Mouse (Mus musculus) C2C12 (cell line): Measurements from ENCODE around the gene Cnot6. TPM values are rescaled to one million over a fixed set of nuclear protein-coding genes. Genes with fewer than 3 reads are reported as not detected.

ENCODE experiments used
- H3K27me3 ChIP-seq: one replicate; pipeline ENCODE4 v1.6.1; 2011; ENCODE audit not compliant: control insufficient read depth, insufficient read depth, insufficient read length
- H3K36me3 ChIP-seq: one replicate; pipeline ENCODE4 v1.6.1; 2011; ENCODE audit not compliant: control insufficient read depth, insufficient read depth
- H3K4me3 ChIP-seq: one replicate; pipeline ENCODE4 v1.5.1; 2011; ENCODE audit warnings: mild to moderate bottlenecking, control low read depth; ENCODE audit not compliant: poor library complexity, insufficient read depth, severe bottlenecking
- H3K79me2 ChIP-seq: one replicate; pipeline ENCODE4 v1.6.1; 2011; ENCODE audit not compliant: control insufficient read depth, insufficient read depth
- H3K79me3 ChIP-seq: one replicate; pipeline ENCODE4 v1.6.1; 2011; ENCODE audit warnings: low read depth, control low read depth
- H3ac ChIP-seq: one replicate; pipeline ENCODE3; 2011; ENCODE audit warnings: low read depth; ENCODE audit not compliant: control insufficient read depth, insufficient read length
- CEBPB ChIP-seq: IDR thresholded peaks from one replicate; pipeline ENCODE4 v1.6.1; 2011; ENCODE audit warnings: low read depth, mild to moderate bottlenecking, control low read depth, moderate library complexity
- CTCF ChIP-seq: IDR thresholded peaks from one replicate; pipeline ENCODE4 v1.5.1; 2011; ENCODE audit not compliant: control insufficient read depth, insufficient read depth, insufficient read length
- FOSL1 ChIP-seq: IDR thresholded peaks from one replicate; pipeline ENCODE4 v1.8.0; 2011; ENCODE audit warnings: mild to moderate bottlenecking, low read length; ENCODE audit not compliant: poor library complexity, insufficient read depth, severe bottlenecking
- MAX ChIP-seq: IDR thresholded peaks from one replicate; pipeline ENCODE4 v1.6.1; 2011; ENCODE audit warnings: mild to moderate bottlenecking, control low read depth
- MYOD1 ChIP-seq: IDR thresholded peaks from one replicate; pipeline ENCODE4 v1.6.1; 2011; ENCODE audit warnings: low read depth; ENCODE audit not compliant: control insufficient read depth, insufficient read length
- MYOG ChIP-seq: IDR thresholded peaks from one replicate; pipeline ENCODE4 v1.6.1; 2011; ENCODE audit not compliant: control insufficient read depth, insufficient read length; ENCODE audit errors: extremely low read depth
- USF1 ChIP-seq: IDR thresholded peaks from one replicate; pipeline ENCODE4 v1.6.1; 2011; ENCODE audit warnings: low read depth, mild to moderate bottlenecking, control low read depth, moderate library complexity
- polyA plus RNA-seq: library from polyadenylated mRNA; unstranded; fragments of >200 nt; fragmentation: generic; extraction: Trizol; gene quantifications from one replicate; pipeline ENCODE4 v1.2.1, GENCODE M21; 2012; ENCODE audit warnings: missing spikeins

Cnot6 gene
- polyA plus RNA-seq, 1 experiment, result 20.4 TPM

- no peak for TF ChIP-seq CEBPB
- TF ChIP-seq MYOD1, result no peak
- TF ChIP-seq CTCF, result no peak
- no peak for TF ChIP-seq FOSL1
- no peak for TF ChIP-seq MYOG
- no peak for TF ChIP-seq MAX
- TF ChIP-seq USF1, result no peak
- H3ac ChIP-seq, result no peak overlapping the region
Measured at GRCm38 (mm10) chr11:49650113-49650993, 62.2 kb downstream of the Cnot6 start.

GRCm38 (mm10) chr11:49645677-49646076 lies 66.8 kb downstream of the Cnot6 start:
- no peak overlapping the region for H3K4me3 ChIP-seq
- no peak overlapping the region for H3ac ChIP-seq
- no peaks in the 10 kb centered on the region for H3K79me2 ChIP-seq
- H3K36me3 ChIP-seq, result no peaks in the 10 kb centered on the region
- no peaks in the 10 kb centered on the region for H3K79me3 ChIP-seq
- H3K27me3 ChIP-seq, result peaks cover 23% of the 10 kb centered on the region
- TF ChIP-seq CTCF, result no peak
- no peak for TF ChIP-seq FOSL1
- TF ChIP-seq USF1, result no peak

More at GRCm38 (mm10) chr11:49650113-49650993, 62.2 kb downstream of the Cnot6 start:
- Histone ChIP-seq H3K27me3 (peaks cover 12% of the 10 kb centered on the region), H3K79me2 (no peaks in the 10 kb centered on the region), H3K36me3 (no peaks in the 10 kb centered on the region), H3K79me3 (no peaks in the 10 kb centered on the region), H3K4me3 (no peak overlapping the region)

GRCm38 (mm10) chr11:49636449-49636848 lies 76.1 kb downstream of the Cnot6 start:
- Histone ChIP-seq H3K4me3 (no peak overlapping the region), H3K79me2 (no peaks in the 10 kb centered on the region), H3K27me3 (peaks cover 47% of the 10 kb centered on the region), H3ac (no peak overlapping the region), H3K36me3 (no peaks in the 10 kb centered on the region), H3K79me3 (no peaks in the 10 kb centered on the region)
- TF ChIP-seq CTCF, result no peak
- TF ChIP-seq USF1, result no peak
- no peak for TF ChIP-seq MAX
- TF ChIP-seq MYOG, result no peak
- no peak for TF ChIP-seq MYOD1
- no peak for TF ChIP-seq CEBPB
- TF ChIP-seq FOSL1, result no peak

- no peak overlapping the region for H3K4me3 ChIP-seq
- no peak overlapping the region for H3ac ChIP-seq
- no peak for TF ChIP-seq MYOG
- TF ChIP-seq CEBPB, result no peak
- TF ChIP-seq MAX, result no peak
- no peak for TF ChIP-seq FOSL1
- TF ChIP-seq MYOD1, result no peak
- TF ChIP-seq USF1, result no peak
- TF ChIP-seq CTCF, result no peak
- H3K36me3 ChIP-seq, result no peaks in the 10 kb centered on the region
- no peaks in the 10 kb centered on the region for H3K79me2 ChIP-seq
- peaks cover 51% of the 10 kb centered on the region for H3K27me3 ChIP-seq
- H3K79me3 ChIP-seq, result no peaks in the 10 kb centered on the region
Measured at GRCm38 (mm10) chr11:49635671-49636070, 76.9 kb downstream of the Cnot6 start.

GRCm38 (mm10) chr11:49634101-49634500 lies 78.4 kb downstream of the Cnot6 start:
- Histone ChIP-seq H3K36me3 (no peaks in the 10 kb centered on the region), H3K27me3 (peaks cover 58% of the 10 kb centered on the region), H3K79me3 (no peaks in the 10 kb centered on the region), H3K79me2 (no peaks in the 10 kb centered on the region), H3K4me3 (no peak overlapping the region), H3ac (no peak overlapping the region)
- TF ChIP-seq FOSL1 (no peak), CTCF (no peak), MAX (no peak)

- TF ChIP-seq MAX (no peak), CTCF (no peak), FOSL1 (no peak), CEBPB (no peak)
- H3K79me3 ChIP-seq, result no peaks in the 10 kb centered on the region
- H3K27me3 ChIP-seq, result peaks cover 54% of the 10 kb centered on the region
- no peaks in the 10 kb centered on the region for H3K79me2 ChIP-seq
- H3ac ChIP-seq, result no peak overlapping the region
- no peaks in the 10 kb centered on the region for H3K36me3 ChIP-seq
- H3K4me3 ChIP-seq, result no peak overlapping the region
Measured at GRCm38 (mm10) chr11:49632256-49632655, 80.3 kb downstream of the Cnot6 start.
